8 mouse cellular contexts compared by ENCODE assay signal in the genomic region with DNA sequence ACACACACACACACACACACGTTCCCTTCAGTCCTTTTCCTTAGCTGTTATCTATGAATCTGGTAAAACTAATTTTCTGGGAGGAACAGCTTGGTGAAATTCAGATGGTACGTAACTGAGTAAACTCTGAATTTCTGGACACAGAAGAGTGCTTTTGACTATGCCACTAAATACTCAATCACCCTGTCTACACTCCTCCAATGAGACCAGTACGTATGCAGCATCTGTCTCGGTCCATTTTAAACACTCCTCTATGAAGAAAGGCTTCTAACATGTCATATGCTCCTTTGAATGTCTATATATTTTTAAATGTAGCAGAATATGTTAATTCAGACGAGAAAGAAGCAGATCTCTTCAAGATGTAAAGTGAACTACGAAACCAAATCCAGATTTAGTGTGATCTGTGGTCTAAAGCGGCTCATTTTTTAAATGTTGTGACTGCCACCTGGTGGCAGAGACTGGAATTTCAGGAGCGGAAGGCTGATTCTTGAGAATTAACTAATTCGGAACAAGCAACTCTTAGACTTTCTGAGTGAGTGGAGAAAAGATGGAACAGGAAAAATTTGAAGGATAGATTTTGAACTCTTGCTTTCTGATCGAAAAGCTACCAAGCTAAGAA. TPM values are rescaled to one million over a fixed set of nuclear protein-coding genes. Genes with fewer than 3 reads are reported as not detected.
DNase-seq lines count a peak whose midpoint lies in the region; ATAC-seq and TF ChIP-seq lines count a peak whose summit lies in the region.

No protein-coding gene starts in this region.

- H3K36me3 ChIP-seq in embryonic facial prominence, embryonic 10.5 days (replicated peaks): no peaks in the 10 kb centered on the region
- no peaks in the 10 kb centered on the region for H3K36me3 ChIP-seq in hindbrain, embryonic 11.5 days (ENCODE audit: control insufficient read depth, insufficient read depth, low read length)
- H3K36me3 ChIP-seq in midbrain, postnatal 0 days (ENCODE audit: insufficient read depth, low read length): no peaks in the 10 kb centered on the region

- no peak overlapping the region for H3K4me3 ChIP-seq in embryonic facial prominence, embryonic 10.5 days
- no peak overlapping the region for H3K4me3 ChIP-seq in hindbrain, embryonic 11.5 days (ENCODE audit: low read depth, low read length)
- no peak overlapping the region for H3K4me3 ChIP-seq in midbrain, postnatal 0 days (ENCODE audit: low read depth, low read length)

- no peaks in the 10 kb centered on the region for H3K4me1 ChIP-seq in embryonic facial prominence, embryonic 10.5 days
- H3K4me1 ChIP-seq in hindbrain, embryonic 11.5 days (replicated peaks; ENCODE audit: control insufficient read depth, insufficient read depth, low read length): no peaks in the 10 kb centered on the region
- no peaks in the 10 kb centered on the region for H3K4me1 ChIP-seq in midbrain, postnatal 0 days (ENCODE audit: insufficient read depth, low read length)

- DNase-seq in ovary, postnatal 10 days (ENCODE audit: low spot score): peak; percentile 41
- no peak for DNase-seq in ovary, adult 18-20 months (ENCODE audit: low spot score)
- peak; percentile 57 for DNase-seq in adrenal gland, postnatal 14 days
- peak; percentile 78 for DNase-seq in embryonic facial prominence, embryonic 10.5 days (ENCODE audit: low spot score)
- DNase-seq in hindbrain, embryonic 11.5 days (ENCODE audit: low spot score): peak; percentile 90
- DNase-seq in left cerebral cortex, postnatal 25 days (ENCODE audit: low spot score in 2 of 2): peak; percentile 71 to 85
- DNase-seq in midbrain, postnatal 0 days (ENCODE audit: low spot score): peak; percentile 83
- peak; percentile 77 for DNase-seq in thymus, postnatal 4 days

- intact Hi-C loops in left cerebral cortex, postnatal 25 days (cut with DNase I): loop anchor here (1.0 to 2.0 kb wide), 2 partner anchors 30 to 347 kb away; no protein-coding TSS in a partner anchor

- peaks cover 11% of the 10 kb centered on the region for H3K27me3 ChIP-seq in embryonic facial prominence, embryonic 10.5 days (replicated peaks; ENCODE audit: low read depth, poor library complexity, severe bottlenecking)
- no peaks in the 10 kb centered on the region for H3K27me3 ChIP-seq in hindbrain, embryonic 11.5 days (ENCODE audit: control insufficient read depth, insufficient read depth, low read length)
- H3K27me3 ChIP-seq in midbrain, postnatal 0 days (ENCODE audit: insufficient read depth, low read length): 0 out of 2 replicates have a peak, but pooled peaks cover 4% of the 10 kb centered on the region

- H3K9ac ChIP-seq in hindbrain, embryonic 11.5 days (ENCODE audit: low read depth, low read length): no peak overlapping the region
- no peak overlapping the region for H3K9ac ChIP-seq in midbrain, postnatal 0 days (replicated peaks; ENCODE audit: low read length, poor library complexity, severe bottlenecking)

- TF ChIP-seq CTCF in midbrain, postnatal 0 days (IDR thresholded peaks at IDR 0.05): peak; percentile 93

- no peaks in the 10 kb centered on the region for H3K9me3 ChIP-seq in embryonic facial prominence, embryonic 10.5 days
- H3K9me3 ChIP-seq in hindbrain, embryonic 11.5 days (ENCODE audit: control insufficient read depth, low read length): no peaks in the 10 kb centered on the region
- H3K9me3 ChIP-seq in midbrain, postnatal 0 days (ENCODE audit: low read length): no peaks in the 10 kb centered on the region

- WGBS in embryonic facial prominence, embryonic 10.5 days: 45% methylated on average over 10 of the region's 10 CpGs
- WGBS in hindbrain, embryonic 11.5 days: 44% methylated on average over 10 of the region's 10 CpGs
- 37% methylated on average over 10 of the region's 10 CpGs for WGBS in midbrain, postnatal 0 days

- H3K4me2 ChIP-seq in hindbrain, embryonic 11.5 days (replicated peaks; ENCODE audit: low read depth, low read length): no peak overlapping the region
- no peak overlapping the region for H3K4me2 ChIP-seq in midbrain, postnatal 0 days (ENCODE audit: low read depth, low read length, poor library complexity, severe bottlenecking)

- no peak overlapping the region for H3K27ac ChIP-seq in embryonic facial prominence, embryonic 10.5 days (replicated peaks)
- no peak overlapping the region for H3K27ac ChIP-seq in hindbrain, embryonic 11.5 days (ENCODE audit: low read depth, low read length)
- no peak overlapping the region for H3K27ac ChIP-seq in midbrain, postnatal 0 days (ENCODE audit: low read depth, low read length)

- ATAC-seq in hindbrain, embryonic 11.5 days (ENCODE audit: low FRiP score): no peak
- ATAC-seq in midbrain, postnatal 0 days (ENCODE audit: low FRiP score): no peak

RNA-seq across cellular contexts. Expression of a gene that starts 6.1 kb away (rescaled TPM):
- total RNA-seq in adrenal gland, postnatal 14 days (2021): not detected in 2 replicates
- 0.20 TPM in 1 of 2 replicates, not detected in the other for polyA plus RNA-seq in embryonic facial prominence, embryonic 10.5 days (2016; fragmentation: Nextera tagmentation; extraction: Ambion mirVana)
- polyA plus RNA-seq in hindbrain, embryonic 11.5 days (2014; fragmentation: Nextera tagmentation; extraction: Ambion mirVana): not detected in 2 replicates
- total RNA-seq in left cerebral cortex, postnatal 25 days (2021): 1 to 10 TPM; 8.1 to 9.1 TPM
- not detected in 2 replicates for total RNA-seq in midbrain, postnatal 0 days (2014; rRNA removed)
- 0.82 and 1.0 TPM in 2 replicates for polyA plus RNA-seq in midbrain, postnatal 0 days (2015; fragmentation: Nextera tagmentation; extraction: Ambion mirVana)

RNA-seq across cellular contexts. Expression of a gene that starts 51.2 kb away (rescaled TPM):
- total RNA-seq in adrenal gland, postnatal 14 days (2021): 22.6 and 27.6 TPM in 2 replicates
- 18.0 and 18.4 TPM in 2 replicates for polyA plus RNA-seq in embryonic facial prominence, embryonic 10.5 days (2016; fragmentation: Nextera tagmentation; extraction: Ambion mirVana)
- polyA plus RNA-seq in hindbrain, embryonic 11.5 days (2014; fragmentation: Nextera tagmentation; extraction: Ambion mirVana): 22.0 and 25.8 TPM in 2 replicates
- 10 to 100 TPM; 21.4 to 25.7 TPM for total RNA-seq in left cerebral cortex, postnatal 25 days (2021)
- 34.7 and 35.8 TPM in 2 replicates for total RNA-seq in midbrain, postnatal 0 days (2014; rRNA removed)
- polyA plus RNA-seq in midbrain, postnatal 0 days (2015; fragmentation: Nextera tagmentation; extraction: Ambion mirVana): 8.4 and 9.5 TPM in 2 replicates
